Mouse (Mus musculus) kidney, postnatal 0 days (tissue): ENCODE measurements around the gene Mad2l2. TPM values are rescaled to one million over a fixed set of nuclear protein-coding genes. Genes with fewer than 3 reads are reported as not detected.
"Not testable (repeated sequence)": the region's sequence is repeated elsewhere in the genome, so short reads cannot be mapped to it uniquely, and the experiment has no call there.

Experiments used
- ATAC-seq: fragments of 200-750 bp; cut with Nextera tagmentation; replicated peaks from 2 replicates; pipeline ENCODE4 v1.8.0; 2017; ENCODE audit warnings: low read depth, moderate number of reproducible peaks, moderate TSS enrichment, moderate library complexity; ENCODE audit not compliant: low FRiP score
- DNase-seq: peaks from one replicate; pipeline ENCODE4 v3.0.0-alpha.2; 2016; ENCODE audit warnings: low spot score
- H3K27ac ChIP-seq: fragments of 300-500 bp; sonication (generic); 2 replicates; pipeline ENCODE4 v1.5.1; 2014; ENCODE audit warnings: mild to moderate bottlenecking
- H3K27me3 ChIP-seq: fragments of 300-500 bp; sonication (generic); 2 replicates; pipeline ENCODE4 v1.6.1; 2014; ENCODE audit warnings: low read length, mixed read lengths; ENCODE audit not compliant: insufficient read depth
- H3K36me3 ChIP-seq: fragments of 300-500 bp; sonication (generic); 2 replicates; pipeline ENCODE4 v1.6.1; 2014; ENCODE audit warnings: low read length, mixed read lengths; ENCODE audit not compliant: insufficient read depth
- H3K4me1 ChIP-seq: fragments of 300-500 bp; sonication (generic); replicated peaks from 2 replicates; pipeline ENCODE4 v1.6.1; 2014; ENCODE audit warnings: antibody characterized with exemption, low read length, mixed read lengths; ENCODE audit not compliant: insufficient read depth
- H3K4me2 ChIP-seq: fragments of 300-500 bp; sonication (generic); 2 replicates; pipeline ENCODE4 v1.6.1; 2014; ENCODE audit warnings: mild to moderate bottlenecking, low read length, moderate library complexity, mixed read lengths
- H3K4me3 ChIP-seq: fragments of 300-500 bp; sonication (generic); replicated peaks from 2 replicates; pipeline ENCODE4 v1.5.1; 2014; ENCODE audit warnings: low read depth, low read length
- H3K9ac ChIP-seq: fragments of 300-500 bp; sonication (generic); 2 replicates; pipeline ENCODE4 v1.6.1; 2014; ENCODE audit warnings: low read depth, low read length
- H3K9me3 ChIP-seq: fragments of 300-500 bp; sonication (generic); replicated peaks from 2 replicates; pipeline ENCODE4 v1.6.1; 2016; ENCODE audit warnings: low read length, inconsistent platforms, mixed read lengths
- CTCF ChIP-seq: IDR thresholded peaks from 2 replicates; pipeline ENCODE4 v1.5.1; 2016; ENCODE audit warnings: antibody characterized with exemption, low read depth, mild to moderate bottlenecking, moderate library complexity
- WGBS: fragments of 180-500 bp; shearing (Covaris S2); extraction: QIAGEN DNeasy Blood & Tissue Kit; methylation state at CpG from one replicate; pipeline ENCODE4 v1.1.7; 2014; 5-methylcytosine and 5-hydroxymethylcytosine counted together
- microRNA-seq: library from miRNA; unstranded; fragments of <30 nt; microRNA quantifications from one replicate; pipeline ENCODE4, GENCODE M21; 2016
- polyA plus RNA-seq: library from polyadenylated mRNA; unstranded; fragments of >200 nt; fragmentation: Nextera tagmentation; extraction: Ambion mirVana; gene quantifications from 2 replicates; pipeline ENCODE4 v1.2.1, GENCODE M21; 2015

The Mad2l2 gene
- polyA plus RNA-seq, 1 experiment from 2014 or later = 73.1 TPM

DNA sequence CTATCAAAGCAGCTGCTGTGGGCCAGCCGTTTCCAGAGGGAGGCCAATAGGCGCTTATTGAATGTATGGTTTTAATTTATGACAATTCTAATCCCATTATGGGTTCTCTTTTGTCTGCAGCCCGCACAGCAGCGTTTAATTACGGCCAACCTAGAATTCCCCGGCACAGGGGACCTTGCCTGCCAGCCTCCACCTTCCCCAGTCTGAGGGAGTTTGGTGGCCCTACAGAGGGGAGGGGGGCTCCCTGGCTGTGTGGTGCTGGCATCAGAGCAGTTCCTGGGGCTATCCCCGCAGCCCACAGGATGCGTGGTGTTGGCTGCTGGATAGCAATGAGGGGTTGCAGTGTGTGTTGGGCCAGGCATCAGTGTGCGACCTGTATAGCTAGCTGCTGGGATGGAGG, 54.4 kb downstream of the Mad2l2 start:
- H3K36me3 ChIP-seq = no peaks in the 10 kb centered on the region
- TF ChIP-seq CTCF = no peak
- DNase-seq (no peak), ATAC-seq (no peak)
- no peaks in the 10 kb centered on the region for H3K27me3 ChIP-seq
- no peak overlapping the region for H3K4me3 ChIP-seq
- H3K9me3 ChIP-seq = no peaks in the 10 kb centered on the region
- H3K4me1 ChIP-seq = no peaks in the 10 kb centered on the region
- no peak overlapping the region for H3K27ac ChIP-seq
- WGBS = 58% methylated on average over 9 of the region's 9 CpGs
- H3K9ac ChIP-seq = no peak overlapping the region
- no peak overlapping the region for H3K4me2 ChIP-seq

DNA sequence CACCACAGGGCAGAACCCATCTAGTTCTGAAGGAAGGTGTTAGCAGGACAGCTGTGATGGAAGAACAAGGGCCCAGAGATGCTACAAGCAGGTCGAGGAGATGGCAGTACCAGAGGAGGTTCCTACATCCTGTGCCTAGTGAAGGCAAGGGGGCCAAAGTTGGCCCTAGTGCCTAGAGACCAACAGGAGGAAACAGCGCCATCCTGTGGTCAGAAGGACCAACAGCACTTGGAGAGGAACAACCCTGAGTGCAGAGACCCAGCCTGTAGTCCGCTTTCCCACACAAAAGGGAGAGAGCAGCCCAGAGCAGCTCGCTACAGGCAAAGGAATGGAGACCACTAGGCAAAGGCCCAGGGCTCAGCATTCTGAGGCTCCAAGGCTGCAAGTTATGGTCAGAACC, 55.6 kb downstream of the Mad2l2 start:
- Histone ChIP-seq H3K4me2 (no peak overlapping the region), H3K9me3 (no peaks in the 10 kb centered on the region), H3K4me1 (no peaks in the 10 kb centered on the region), H3K27me3 (no peaks in the 10 kb centered on the region), H3K36me3 (no peaks in the 10 kb centered on the region), H3K9ac (no peak overlapping the region), H3K4me3 (no peak overlapping the region), H3K27ac (no peak overlapping the region)
- WGBS = 68% methylated on average over 4 of the region's 4 CpGs
- DNase-seq (no peak), ATAC-seq (no peak)
- peak; percentile 22; the same call in 1 of the 2 replicates for TF ChIP-seq CTCF

DNA sequence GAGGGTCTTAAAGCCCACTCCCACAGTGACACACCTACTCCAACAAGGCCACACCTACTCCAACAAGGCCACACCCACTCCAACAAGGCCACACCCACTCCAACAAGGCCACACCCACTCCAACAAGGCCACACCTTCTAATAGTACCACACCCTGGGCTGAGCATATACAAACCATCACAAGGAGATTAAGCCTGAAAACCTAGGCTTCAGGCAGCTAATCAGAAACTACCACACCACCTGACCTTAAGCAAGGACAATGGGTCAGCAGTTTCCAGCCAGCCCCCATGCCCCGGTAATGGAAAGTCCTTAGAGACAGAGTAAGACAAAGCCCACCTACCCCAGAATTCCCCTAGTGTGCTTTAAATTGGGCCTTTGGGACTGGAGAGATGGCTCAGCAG, 58.6 kb downstream of the Mad2l2 start:
- H3K36me3 ChIP-seq, DNase-seq, ATAC-seq, H3K4me3 ChIP-seq, H3K27me3 ChIP-seq, H3K9ac ChIP-seq, H3K27ac ChIP-seq, H3K4me1 ChIP-seq, H3K4me2 ChIP-seq, H3K9me3 ChIP-seq: not testable (repeated sequence)
- WGBS = 82% methylated on average over 1 of the region's 1 CpGs

DNA sequence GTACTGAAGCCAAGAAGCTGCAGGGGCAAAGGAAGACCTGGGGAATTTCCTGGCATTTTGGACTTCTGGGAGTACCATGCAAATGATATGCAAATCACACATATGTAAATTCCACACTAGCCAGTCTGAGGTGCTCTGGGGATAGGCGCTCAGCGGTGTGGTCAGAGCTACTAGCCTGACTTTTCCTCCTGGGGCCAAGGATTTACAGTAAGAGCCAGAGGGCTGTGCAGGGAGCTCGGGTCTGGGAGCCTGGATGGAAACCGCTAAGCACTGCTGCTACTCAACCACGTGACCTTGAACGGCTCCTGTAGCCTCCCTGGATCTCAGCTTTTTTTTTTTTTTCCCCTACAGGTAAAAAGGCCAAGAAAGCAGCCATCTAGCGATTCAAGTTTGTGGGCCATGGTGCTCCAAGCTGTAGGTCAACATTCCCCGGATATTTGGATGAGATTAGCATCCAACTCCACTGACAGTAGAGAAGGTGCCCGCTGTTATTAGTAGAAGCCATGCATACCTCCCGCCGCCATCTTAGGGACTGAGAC, 62.6 kb downstream of the Mad2l2 start:
- ATAC-seq (no peak), DNase-seq (no peak)
- no peak overlapping the region for H3K9ac ChIP-seq
- no peaks in the 10 kb centered on the region for H3K4me1 ChIP-seq
- H3K4me2 ChIP-seq = no peak overlapping the region
- no peak overlapping the region for H3K27ac ChIP-seq
- 26% methylated on average over 11 of the region's 11 CpGs for WGBS
- no peak overlapping the region for H3K4me3 ChIP-seq
- no peak for TF ChIP-seq CTCF
- no peaks in the 10 kb centered on the region for H3K27me3 ChIP-seq
- no peaks in the 10 kb centered on the region for H3K36me3 ChIP-seq
- no peaks in the 10 kb centered on the region for H3K9me3 ChIP-seq

DNA sequence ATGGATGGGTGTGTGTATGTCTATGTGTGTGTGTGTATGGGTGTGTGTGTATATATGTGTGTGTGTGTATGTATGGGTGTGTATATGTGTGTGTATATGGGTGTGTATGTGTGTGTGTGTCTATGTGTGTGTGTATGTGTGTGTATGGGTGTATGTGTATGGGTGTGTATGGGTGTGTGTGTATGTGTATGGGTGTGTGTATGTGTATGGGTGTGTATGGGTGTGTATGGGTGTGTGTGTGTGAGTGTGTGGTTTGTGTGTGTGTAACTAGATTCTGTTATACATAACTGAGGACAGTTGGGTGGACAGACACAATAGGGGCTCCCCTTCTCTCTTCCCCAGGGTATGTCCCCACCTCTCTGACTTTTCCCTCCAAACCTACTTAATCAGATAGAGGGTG, 64.2 kb downstream of the Mad2l2 start:
- no peak for TF ChIP-seq CTCF
- Histone ChIP-seq H3K9ac (no peak overlapping the region), H3K9me3 (no peaks in the 10 kb centered on the region), H3K36me3 (no peaks in the 10 kb centered on the region), H3K27me3 (no peaks in the 10 kb centered on the region), H3K4me2 (no peak overlapping the region), H3K27ac (no peak overlapping the region), H3K4me3 (no peak overlapping the region), H3K4me1 (no peaks in the 10 kb centered on the region)
- no peak for ATAC-seq
- no peak for DNase-seq

Small RNAs within 50 kb of the gene (microRNA-seq; reads per million reads assigned to microRNA genes)
- not detected for gene Mir7022

Other genes with a start within 250 kb of the Mad2l2 start
- gene Mfn2, start 225.7 kb upstream of the Mad2l2 start, polyA plus RNA-seq = 28.9 and 33.8 TPM in 2 replicates
- 38.1 and 38.2 TPM in 2 replicates for gene Plod1, start 193.6 kb upstream of the Mad2l2 start, polyA plus RNA-seq
- gene 2510039O18Rik, start 189.5 kb upstream of the Mad2l2 start, polyA plus RNA-seq = 17.0 and 21.1 TPM in 2 replicates
- not detected in 2 replicates for gene Nppb, start 144.6 kb upstream of the Mad2l2 start, polyA plus RNA-seq
- not detected in 2 replicates for gene Nppa, start 129.7 kb upstream of the Mad2l2 start, polyA plus RNA-seq
- 4.2 and 5.0 TPM in 2 replicates for gene Clcn6, start 91.6 kb upstream of the Mad2l2 start, polyA plus RNA-seq
- gene Mthfr, start 91.3 kb upstream of the Mad2l2 start, polyA plus RNA-seq = 14.6 and 16.6 TPM in 2 replicates
- gene Agtrap, start 42.4 kb upstream of the Mad2l2 start, polyA plus RNA-seq = 38.4 and 38.9 TPM in 2 replicates
- gene Draxin, start 314 bp downstream of the Mad2l2 start, polyA plus RNA-seq = 0.14 and 0.24 TPM in 2 replicates
- 28.5 and 33.7 TPM in 2 replicates for gene Fbxo6, start 21.8 kb downstream of the Mad2l2 start, polyA plus RNA-seq
- gene Fbxo44, start 30.1 kb downstream of the Mad2l2 start, polyA plus RNA-seq = 30.2 and 30.5 TPM in 2 replicates
- gene Fbxo2, start 30.2 kb downstream of the Mad2l2 start, polyA plus RNA-seq = 2.5 and 3.7 TPM in 2 replicates
- 0.15 and 0.21 TPM in 2 replicates for gene Disp3, start 157.6 kb downstream of the Mad2l2 start, polyA plus RNA-seq